Mouse (Mus musculus) stomach, postnatal 0 days (tissue): ENCODE data around the gene Limk1. TPM values are rescaled to one million over a fixed set of nuclear protein-coding genes. Genes with fewer than 3 reads are reported as not detected.
A peak's percentile ranks its signal among the peaks of the same experiment; 100 is the strongest.

ENCODE experiments used
- ATAC-seq: fragments of 200-750 bp; cut with Nextera tagmentation; 2 replicates; pipeline ENCODE4 v1.8.0; 2017; ENCODE audit not compliant: low FRiP score, low TSS enrichment
- DNase-seq: peaks from one replicate; pipeline ENCODE4 v3.0.0-alpha.2; 2016; ENCODE audit warnings: low spot score
- H3K27ac ChIP-seq: fragments of 300-500 bp; sonication (generic); replicated peaks from 2 replicates; pipeline ENCODE4 v1.5.1; 2014; ENCODE audit warnings: mild to moderate bottlenecking, control low read depth
- H3K27me3 ChIP-seq: fragments of 300-500 bp; sonication (generic); 2 replicates; pipeline ENCODE4 v1.6.1; 2014; ENCODE audit warnings: low read length; ENCODE audit not compliant: control insufficient read depth, insufficient read depth
- H3K36me3 ChIP-seq: fragments of 300-500 bp; sonication (generic); 2 replicates; pipeline ENCODE4 v1.6.1; 2014; ENCODE audit warnings: low read length, mixed read lengths; ENCODE audit not compliant: control insufficient read depth, insufficient read depth
- H3K4me1 ChIP-seq: fragments of 300-500 bp; sonication (generic); replicated peaks from 2 replicates; pipeline ENCODE4 v1.6.1; 2014; ENCODE audit warnings: antibody characterized with exemption; ENCODE audit not compliant: control insufficient read depth, insufficient read depth
- H3K4me2 ChIP-seq: fragments of 300-500 bp; sonication (generic); replicated peaks from 2 replicates; pipeline ENCODE4 v1.6.1; 2014; ENCODE audit warnings: low read depth, mild to moderate bottlenecking, control low read depth, moderate library complexity
- H3K4me3 ChIP-seq: fragments of 300-500 bp; sonication (generic); 2 replicates; pipeline ENCODE4 v1.5.1; 2014; ENCODE audit warnings: low read depth, low read length, control low read depth
- H3K9ac ChIP-seq: fragments of 300-500 bp; sonication (generic); 2 replicates; pipeline ENCODE4 v1.6.1; 2014; ENCODE audit warnings: mild to moderate bottlenecking, low read length, control low read depth, mixed read lengths
- H3K9me3 ChIP-seq: fragments of 300-500 bp; sonication (generic); 2 replicates; pipeline ENCODE4 v1.6.1; 2016; ENCODE audit warnings: low read length; ENCODE audit not compliant: control insufficient read depth
- CTCF ChIP-seq: IDR thresholded peaks from 2 replicates; pipeline ENCODE4 v1.5.1; 2016; ENCODE audit warnings: antibody characterized with exemption, low read depth, mild to moderate bottlenecking, moderate library complexity
- EP300 ChIP-seq: optimal IDR thresholded peaks from 2 replicates; pipeline ENCODE3; 2016; ENCODE audit warnings: antibody characterized with exemption
- WGBS: fragments of 180-500 bp; shearing (Covaris S2); extraction: QIAGEN DNeasy Blood & Tissue Kit; methylation state at CpG from one replicate; pipeline ENCODE4 v1.1.7; 2014; 5-methylcytosine and 5-hydroxymethylcytosine counted together
- polyA plus RNA-seq: library from polyadenylated mRNA; unstranded; fragments of >200 nt; fragmentation: Nextera tagmentation; extraction: Ambion mirVana; gene quantifications from 2 replicates; pipeline ENCODE4 v1.2.1, GENCODE M21; 2015

Limk1 gene
- polyA plus RNA-seq, 1 experiment from 2014 or later = 1.9 TPM

DNA sequence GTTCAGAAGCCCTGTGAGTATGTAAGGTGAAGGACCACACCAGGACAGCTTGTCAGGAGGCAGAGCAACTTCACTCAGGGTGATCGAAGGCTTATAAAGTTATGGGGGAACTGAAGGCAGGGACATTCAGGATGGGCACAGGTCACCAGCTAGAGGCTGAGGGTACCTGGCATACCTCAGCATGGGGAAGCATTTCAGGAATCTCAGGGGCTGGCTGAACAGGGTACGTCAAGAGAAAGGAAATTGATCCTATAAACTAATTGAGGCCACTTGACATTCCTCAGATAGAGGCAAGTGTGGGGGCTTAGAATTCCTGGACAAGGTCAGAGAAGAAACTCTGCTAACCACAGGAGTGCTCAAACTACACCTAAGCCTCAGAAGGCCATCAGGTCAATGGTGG lies 7.1 kb upstream of the Limk1 start:
- Histone ChIP-seq H3K4me2 (no peak overlapping the region), H3K27ac (no peak overlapping the region), H3K27me3 (no peaks in the 10 kb centered on the region), H3K36me3 (no peaks in the 10 kb centered on the region), H3K4me3 (no peak overlapping the region), H3K4me1 (no peaks in the 10 kb centered on the region), H3K9me3 (no peaks in the 10 kb centered on the region), H3K9ac (no peak overlapping the region)
- no peak for TF ChIP-seq CTCF
- TF ChIP-seq EP300 = no peak
- 51% methylated on average over 2 of the region's 2 CpGs for WGBS
- DNase-seq (no peak), ATAC-seq (no peak)

GRCm38 (mm10) chr5:134695082-134695481 lies 6.7 kb upstream of the Limk1 start:
- no peaks in the 10 kb centered on the region for H3K9me3 ChIP-seq
- no peak overlapping the region for H3K4me2 ChIP-seq
- DNase-seq (no peak), ATAC-seq (0 out of 2 replicates have a peak, but pooled peaks have one; percentile 42)
- no peaks in the 10 kb centered on the region for H3K27me3 ChIP-seq
- H3K27ac ChIP-seq = no peak overlapping the region
- no peak overlapping the region for H3K9ac ChIP-seq
- no peak overlapping the region for H3K4me3 ChIP-seq
- no peaks in the 10 kb centered on the region for H3K4me1 ChIP-seq
- no peak for TF ChIP-seq EP300
- peak; percentile 44 for TF ChIP-seq CTCF
- no peaks in the 10 kb centered on the region for H3K36me3 ChIP-seq
- WGBS = 10% methylated on average over 2 of the region's 2 CpGs

DNA sequence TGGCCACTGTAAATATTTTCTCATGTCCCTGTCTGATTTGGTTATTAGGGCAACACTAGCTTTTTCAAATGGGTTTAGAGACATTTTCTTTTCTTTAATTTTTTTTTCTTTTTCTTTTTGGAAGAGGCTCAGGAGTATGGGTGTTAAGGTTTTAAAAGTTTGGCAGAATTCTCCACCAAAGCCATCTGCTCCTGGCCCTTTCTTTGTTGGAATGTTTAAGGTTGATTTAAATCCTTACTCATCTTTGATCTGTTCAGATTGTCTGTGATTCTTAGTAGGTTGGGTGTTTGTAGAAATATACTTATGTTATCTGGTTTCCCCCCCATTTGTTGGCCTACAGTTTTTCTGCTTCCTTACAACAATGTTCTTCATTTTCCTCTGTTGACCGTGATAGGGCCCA lies 4.3 kb upstream of the Limk1 start:
- no peak overlapping the region for H3K27ac ChIP-seq
- ATAC-seq = no peak

DNA sequence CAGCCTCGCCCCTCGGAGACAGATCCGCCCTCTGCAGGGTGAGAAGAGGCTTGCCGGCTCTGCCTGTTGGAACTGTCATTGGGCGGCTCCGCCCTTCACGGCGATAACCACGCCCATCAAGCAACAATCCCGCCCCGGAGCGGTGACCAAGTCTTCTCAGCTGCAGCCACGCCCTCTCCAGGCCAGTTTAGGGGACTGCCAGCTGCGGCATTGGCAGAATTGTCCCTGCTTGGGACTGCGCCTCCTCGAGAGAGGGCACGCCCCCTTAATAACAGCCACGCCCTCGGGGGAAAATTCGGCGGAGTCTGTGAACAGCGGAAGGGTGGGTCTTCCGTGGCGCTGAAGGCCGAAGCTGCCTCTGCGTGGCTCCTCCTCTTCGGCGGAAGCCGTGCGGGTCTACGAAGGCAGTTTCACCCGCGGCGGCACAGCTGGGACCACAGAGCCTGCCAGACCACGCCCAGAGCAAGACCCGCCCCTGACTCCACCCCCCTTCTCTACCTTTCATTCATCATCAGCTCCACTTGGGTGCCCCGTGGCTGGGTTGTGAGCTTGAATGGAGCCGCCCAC lies 403 bp upstream of the Limk1 start:
- no peaks in the 10 kb centered on the region for H3K36me3 ChIP-seq
- TF ChIP-seq EP300 = no peak
- TF ChIP-seq CTCF = peak; percentile 75
- H3K4me3 ChIP-seq = peak overlapping the region; percentile 73
- H3K4me2 ChIP-seq = peak overlapping the region; percentile 98
- H3K4me1 ChIP-seq = no peaks in the 10 kb centered on the region
- DNase-seq (peak; percentile 99), ATAC-seq (peak; percentile 98)
- peak overlapping the region; percentile 67; the same call in 1 of the 2 replicates for H3K27ac ChIP-seq
- no peaks in the 10 kb centered on the region for H3K9me3 ChIP-seq
- WGBS = under 1% methylated on average over 37 of the region's 38 CpGs
- no peaks in the 10 kb centered on the region for H3K27me3 ChIP-seq
- peak overlapping the region; percentile 35 for H3K9ac ChIP-seq

More for the DNA sequence above, 4.3 kb upstream of the Limk1 start:
- Histone ChIP-seq H3K27me3 (no peaks in the 10 kb centered on the region), H3K4me1 (no peaks in the 10 kb centered on the region), H3K36me3 (no peaks in the 10 kb centered on the region), H3K9me3 (no peaks in the 10 kb centered on the region), H3K9ac (no peak overlapping the region), H3K4me3 (no peak overlapping the region), H3K4me2 (no peak overlapping the region)
- WGBS = 88% methylated on average over 1 of the region's 1 CpGs
- TF ChIP-seq EP300 (no peak), CTCF (no peak)
- DNase-seq = no peak

DNA sequence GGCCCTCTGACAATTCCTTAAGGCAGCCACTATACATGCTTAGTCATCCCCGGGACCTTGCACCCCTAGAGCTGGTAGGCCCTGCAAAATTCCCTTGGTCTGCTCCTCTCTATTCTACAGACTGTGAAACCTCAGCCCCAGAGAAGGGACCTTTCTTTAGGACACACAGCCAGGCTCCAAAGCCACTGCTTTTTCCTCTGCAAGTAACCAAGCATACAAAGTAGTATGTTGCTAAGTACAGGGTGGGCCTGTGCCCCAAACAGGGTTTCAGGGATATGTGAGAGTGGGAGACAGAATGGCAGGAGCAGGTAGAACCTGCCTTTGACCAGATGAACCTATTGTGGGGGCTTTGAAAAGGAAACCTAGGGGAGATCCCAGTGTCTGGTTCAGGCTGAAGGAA lies 1.2 kb downstream of the Limk1 start:
- Histone ChIP-seq H3K36me3 (no peaks in the 10 kb centered on the region), H3K27ac (no peak overlapping the region), H3K9me3 (no peaks in the 10 kb centered on the region), H3K27me3 (no peaks in the 10 kb centered on the region), H3K4me1 (no peaks in the 10 kb centered on the region), H3K4me2 (peak overlapping the region; percentile 98; the same call in 1 of the 2 replicates), H3K9ac (no peak overlapping the region), H3K4me3 (peak overlapping the region; percentile 73; the same call in 1 of the 2 replicates)
- 87% methylated on average over 1 of the region's 1 CpGs for WGBS
- DNase-seq = no peak
- no peak for ATAC-seq
- no peak for TF ChIP-seq CTCF
- TF ChIP-seq EP300 = no peak

DNA sequence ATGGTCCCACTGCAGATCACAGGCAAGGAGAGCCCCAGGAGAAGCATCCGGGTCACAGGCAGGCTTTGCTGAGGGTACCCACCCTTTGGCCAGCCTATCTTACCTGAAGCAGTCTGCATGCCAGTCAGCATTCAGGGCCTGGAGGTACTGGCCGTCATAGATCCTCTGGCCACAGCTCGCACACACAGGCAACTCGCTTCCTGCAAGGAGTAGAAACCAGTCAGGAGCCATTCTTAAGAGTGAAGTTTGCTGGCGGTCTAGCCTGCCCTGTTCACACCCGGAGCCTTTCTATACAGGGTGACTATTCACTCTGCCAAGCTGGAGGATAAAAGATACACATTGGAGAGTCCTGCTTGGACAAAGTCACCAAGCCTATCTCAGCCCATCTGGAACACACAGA lies 1.9 kb downstream of the Limk1 start:
- Histone ChIP-seq H3K4me1 (no peaks in the 10 kb centered on the region), H3K27ac (no peak overlapping the region), H3K36me3 (no peaks in the 10 kb centered on the region), H3K4me3 (no peak overlapping the region), H3K9ac (no peak overlapping the region), H3K27me3 (no peaks in the 10 kb centered on the region), H3K9me3 (no peaks in the 10 kb centered on the region), H3K4me2 (no peak overlapping the region)
- DNase-seq = no peak
- no peak for ATAC-seq
- TF ChIP-seq EP300 = no peak
- no peak for TF ChIP-seq CTCF
- WGBS = 88% methylated on average over 6 of the region's 6 CpGs
